Mouse (Mus musculus) MN1 (cell line): ENCODE measurements at regions not wholly inside any gene's neighbourhood (a gene's known extent, or its start where the extent isn't known, plus 50 kb on each side); places are given as distances from the start of the nearest gene placed in this dataset.
A peak's percentile ranks its signal among the peaks of the same experiment; 100 is the strongest.

Experiments used
- DNase-seq: peaks from one replicate; pipeline ENCODE4 v3.0.0-alpha.2; 2016; ENCODE audit warnings: low spot score

DNA sequence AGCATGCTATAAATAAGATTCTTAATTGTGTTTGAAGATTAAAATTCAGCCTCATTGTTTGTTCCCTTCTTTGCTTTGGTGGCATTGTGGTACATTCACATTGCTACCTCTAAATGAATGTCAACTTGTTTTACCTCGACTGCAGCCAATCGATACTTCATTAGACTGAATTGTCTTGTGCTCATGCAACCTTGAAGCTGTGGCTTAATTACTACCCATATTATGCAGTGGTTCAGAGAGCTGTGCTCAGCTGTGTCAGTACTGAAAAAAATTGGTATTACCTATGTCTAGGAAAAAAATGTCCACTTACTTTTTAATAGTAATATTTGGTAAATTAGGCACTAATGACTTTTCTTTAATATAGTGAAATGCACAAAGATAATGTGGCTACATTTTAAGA lies 1523.6 kb upstream of the Gm8797 start:
- DNase-seq: no peak

DNA sequence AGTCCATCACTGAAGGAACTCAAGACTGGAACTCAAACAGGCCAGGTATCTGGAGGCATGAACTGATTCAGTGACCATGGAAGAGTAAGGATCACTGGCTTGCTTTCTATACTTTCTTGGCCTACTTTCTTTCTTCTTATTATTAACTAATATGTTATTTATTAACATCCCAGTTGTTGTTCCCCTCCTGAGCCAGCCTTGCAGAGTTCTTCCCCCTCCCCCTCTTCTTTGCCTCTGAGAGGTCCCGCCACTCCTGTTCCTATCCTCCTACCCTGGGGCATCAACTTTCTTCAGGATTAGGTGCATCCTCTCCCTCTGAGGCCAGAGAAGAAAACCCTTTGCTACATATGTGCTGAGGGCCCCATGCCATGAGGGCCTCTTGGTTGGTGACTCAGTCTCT lies 1479.2 kb upstream of the Gm8797 start:
- no peak for DNase-seq

DNA sequence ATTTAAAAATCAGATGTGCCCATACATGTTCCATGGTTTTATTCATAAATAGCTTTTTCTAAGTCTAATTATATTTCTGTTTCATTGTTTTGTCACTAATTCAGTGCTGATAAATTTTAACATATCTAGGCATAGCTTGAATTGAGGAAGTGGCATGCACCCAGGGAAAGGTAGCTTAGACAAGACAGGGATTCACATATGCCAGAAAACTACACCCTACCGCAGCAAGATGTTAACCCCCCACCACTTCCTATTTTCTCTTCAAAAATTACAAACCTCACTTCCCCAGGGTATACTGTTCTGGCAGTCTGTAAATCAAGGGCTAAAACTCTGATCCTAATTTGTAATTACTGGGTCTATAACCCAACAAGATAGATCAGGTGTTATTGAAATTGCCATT lies 1476.0 kb upstream of the Gm8797 start:
- DNase-seq: no peak

DNA sequence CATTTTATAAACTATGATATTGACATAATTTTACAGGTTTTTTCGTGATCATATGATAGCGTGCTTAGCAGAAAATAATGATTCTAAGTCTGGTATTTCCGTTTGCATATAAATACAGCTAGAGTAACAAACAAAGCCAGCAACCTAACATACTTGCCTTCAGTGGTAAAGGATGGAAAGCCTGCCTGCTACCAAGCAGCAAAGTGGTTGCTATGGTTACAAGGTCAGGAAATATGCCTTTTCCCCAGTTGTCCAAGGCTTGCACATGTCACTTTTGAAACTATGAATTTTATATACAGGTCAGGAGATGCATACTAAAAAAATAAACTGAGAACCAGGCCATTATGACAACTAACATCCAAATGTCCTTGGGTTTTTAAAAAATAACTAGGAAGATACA lies 1472.6 kb upstream of the Gm8797 start:
- DNase-seq: peak; percentile 7

DNA sequence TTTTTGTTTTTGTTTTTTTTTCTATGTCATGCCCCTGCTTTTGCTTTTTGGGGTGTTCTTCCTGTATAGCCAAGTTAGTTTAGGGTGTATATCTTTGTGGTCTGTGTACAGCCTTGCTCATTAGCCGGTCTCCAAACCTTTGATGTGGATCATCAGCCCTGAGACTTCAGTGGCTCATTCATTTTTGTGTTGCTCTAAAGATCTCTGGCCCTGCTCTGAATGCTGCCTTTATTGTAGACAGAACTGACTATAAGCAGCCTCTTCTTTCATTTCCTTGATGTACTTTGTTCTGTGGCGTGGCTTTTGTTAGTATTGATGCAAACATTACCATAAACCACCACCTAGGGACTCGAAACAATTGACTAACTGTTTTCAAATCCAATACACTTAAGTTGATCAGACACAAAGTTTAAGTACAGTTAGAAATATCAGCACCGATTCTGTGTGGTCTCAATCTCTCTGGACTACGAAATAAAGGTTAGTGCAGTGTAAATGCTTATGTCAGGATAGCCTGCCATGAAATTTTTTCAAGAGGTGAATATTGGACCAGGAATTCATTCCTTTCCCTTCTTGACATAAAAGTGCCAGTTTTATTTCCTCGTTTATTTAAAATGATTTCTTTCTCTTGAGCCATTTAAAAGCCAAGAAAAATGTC lies 1470.1 kb upstream of the Gm8797 start:
- no peak for DNase-seq

DNA sequence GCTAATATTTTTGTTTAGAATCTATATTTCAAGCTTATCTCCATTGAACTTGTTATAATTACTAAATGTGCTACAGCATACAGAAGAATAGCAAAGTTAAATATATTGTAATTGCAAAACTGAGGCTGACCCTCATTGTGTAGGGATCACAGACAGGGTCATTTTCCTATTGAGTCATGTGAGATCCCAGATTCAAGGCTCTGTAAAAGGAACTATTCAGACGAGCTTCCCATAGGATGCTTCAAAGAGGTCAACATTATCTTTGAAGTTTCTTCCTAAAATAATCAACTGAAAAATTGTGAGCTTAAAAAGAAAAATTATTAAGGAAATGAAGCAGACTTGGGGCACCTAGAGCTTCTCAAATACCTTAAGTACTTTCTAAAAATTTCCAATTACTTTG lies 1469.5 kb upstream of the Gm8797 start:
- no peak for DNase-seq

DNA sequence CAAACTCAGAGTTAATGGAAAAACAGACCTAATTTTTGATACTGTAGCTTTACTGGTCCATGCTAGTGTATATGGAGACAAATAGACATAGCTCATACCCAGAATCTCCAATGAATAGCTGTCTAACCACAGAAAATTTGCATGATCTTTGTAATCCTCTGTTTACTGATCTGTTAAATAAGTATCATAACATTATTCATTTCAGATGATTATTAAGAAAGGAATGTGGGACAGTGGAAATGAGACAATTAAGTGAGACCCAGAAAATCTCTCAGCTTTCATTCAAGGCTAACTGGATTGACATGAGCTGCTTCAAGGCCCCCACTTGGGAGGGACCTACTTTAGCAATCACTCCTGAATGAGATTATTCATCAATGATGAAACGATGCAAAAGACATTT lies 1463.5 kb upstream of the Gm8797 start:
- no peak for DNase-seq

DNA sequence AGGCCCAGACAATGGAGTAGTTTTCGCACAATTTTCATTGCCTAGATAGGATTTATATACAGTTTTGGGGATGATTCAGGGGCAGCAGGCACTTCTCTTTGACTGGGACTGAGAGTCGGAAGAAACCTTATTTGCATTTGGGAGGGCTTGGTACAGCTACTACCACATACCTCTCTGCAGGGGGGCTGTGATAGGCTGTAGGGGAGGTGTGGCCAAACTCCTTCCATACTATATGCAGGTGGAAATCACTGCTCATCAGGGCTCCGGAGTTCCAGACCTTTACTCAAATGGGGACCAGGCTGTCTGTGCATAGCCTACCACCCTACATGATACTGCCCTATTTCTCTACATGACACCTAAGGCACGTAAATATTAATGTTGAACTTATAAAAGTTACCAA lies 1414.2 kb upstream of the Gm8797 start:
- DNase-seq: no peak

DNA sequence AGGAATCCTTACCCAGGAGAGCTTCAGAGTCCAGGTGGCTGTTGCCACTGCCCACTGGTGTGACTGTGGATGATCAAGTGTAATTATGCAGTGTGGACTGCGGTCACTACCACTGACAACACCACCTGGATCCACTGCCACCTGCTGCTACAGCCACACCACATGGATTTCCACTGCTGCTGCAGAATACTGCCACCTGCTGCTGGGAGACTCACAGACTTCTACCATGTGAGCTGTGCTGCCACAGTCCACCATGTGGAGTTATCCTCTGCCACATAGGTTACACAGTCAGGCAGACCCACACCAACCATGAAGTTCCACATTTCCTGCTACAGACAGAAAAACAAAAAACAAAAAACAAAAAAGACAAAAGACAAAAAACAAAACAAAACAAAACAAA lies 1411.5 kb upstream of the Gm8797 start:
- no peak for DNase-seq
